Mouse (Mus musculus) limb, embryonic 14.5 days (tissue): ENCODE results near the gene Prkca. TPM values are rescaled to one million over a fixed set of nuclear protein-coding genes. Genes with fewer than 3 reads are reported as not detected.

Experiments used
- ATAC-seq: fragments of 200-750 bp; cut with Nextera tagmentation; 2 replicates; pipeline ENCODE4 v1.8.0; 2017; ENCODE audit warnings: low read depth, moderate number of reproducible peaks, moderate TSS enrichment; ENCODE audit not compliant: low FRiP score
- DNase-seq: peaks from one replicate; pipeline ENCODE4 v3.0.0-alpha.2; 2015; ENCODE audit warnings: low spot score
- H3K27ac ChIP-seq: fragments of 300-500 bp; sonication (generic); replicated peaks from 2 replicates; pipeline ENCODE4 v1.5.1; 2014; ENCODE audit warnings: low read depth, mild to moderate bottlenecking, low read length, moderate library complexity, mixed read lengths
- H3K27me3 ChIP-seq: fragments of 300-500 bp; sonication (generic); 2 replicates; pipeline ENCODE4 v1.6.1; 2014; ENCODE audit warnings: low read length, mixed read lengths; ENCODE audit not compliant: control insufficient read depth, insufficient read depth
- H3K36me3 ChIP-seq: fragments of 300-500 bp; sonication (generic); 2 replicates; pipeline ENCODE4 v1.6.1; 2014; ENCODE audit warnings: mild to moderate bottlenecking, low read length, moderate library complexity, mixed read lengths; ENCODE audit not compliant: control insufficient read depth, insufficient read depth
- H3K4me1 ChIP-seq: fragments of 300-500 bp; sonication (generic); 2 replicates; pipeline ENCODE4 v1.6.1; 2014; ENCODE audit warnings: antibody characterized with exemption, low read length, mixed read lengths; ENCODE audit not compliant: control insufficient read depth, insufficient read depth
- H3K4me2 ChIP-seq: fragments of 300-500 bp; sonication (generic); replicated peaks from 2 replicates; pipeline ENCODE4 v1.6.1; 2014; ENCODE audit warnings: low read depth, mild to moderate bottlenecking, low read length, moderate library complexity; ENCODE audit not compliant: severe bottlenecking
- H3K4me3 ChIP-seq: fragments of 300-500 bp; sonication (generic); replicated peaks from 2 replicates; pipeline ENCODE4 v1.5.1; 2014; ENCODE audit warnings: low read length
- H3K9ac ChIP-seq: fragments of 300-500 bp; sonication (generic); 2 replicates; pipeline ENCODE4 v1.6.1; 2014; ENCODE audit warnings: mild to moderate bottlenecking, low read depth, low read length, moderate library complexity; ENCODE audit not compliant: severe bottlenecking
- H3K9me3 ChIP-seq: fragments of 300-500 bp; sonication (generic); 2 replicates; pipeline ENCODE4 v1.6.1; 2016; ENCODE audit warnings: low read length; ENCODE audit not compliant: control insufficient read depth
- POLR2A ChIP-seq: fragments of 200-500 bp; IDR thresholded peaks from 2 replicates; pipeline ENCODE4 v1.8.0; 2012; ENCODE audit warnings: inconsistent platforms, mild to moderate bottlenecking, moderate library complexity, borderline replicate concordance; ENCODE audit not compliant: insufficient read depth, insufficient read length; ENCODE audit errors: extremely low read depth
- WGBS: fragments of 180-500 bp; shearing (Covaris S2); extraction: QIAGEN DNeasy Blood & Tissue Kit; methylation state at CpG from one replicate; pipeline ENCODE4 v1.1.7; 2014; 5-methylcytosine and 5-hydroxymethylcytosine counted together
- polyA plus RNA-seq, 2 experiments: library from polyadenylated mRNA; depleted of rRNA in 1 of 2; stranded (reverse) in 1 of 2; unstranded in 1 of 2; fragments of >200 nt; fragmentation: Nextera tagmentation in 1 of 2; extraction: Ambion mirVana in 1 of 2; gene quantifications; 2 replicates each; pipeline versions ENCODE4 v1.2.1 to v1.2.3; 2012 to 2014

The Prkca gene
- polyA plus RNA-seq, 2 experiments, result 9.0 to 16.3 TPM

DNA sequence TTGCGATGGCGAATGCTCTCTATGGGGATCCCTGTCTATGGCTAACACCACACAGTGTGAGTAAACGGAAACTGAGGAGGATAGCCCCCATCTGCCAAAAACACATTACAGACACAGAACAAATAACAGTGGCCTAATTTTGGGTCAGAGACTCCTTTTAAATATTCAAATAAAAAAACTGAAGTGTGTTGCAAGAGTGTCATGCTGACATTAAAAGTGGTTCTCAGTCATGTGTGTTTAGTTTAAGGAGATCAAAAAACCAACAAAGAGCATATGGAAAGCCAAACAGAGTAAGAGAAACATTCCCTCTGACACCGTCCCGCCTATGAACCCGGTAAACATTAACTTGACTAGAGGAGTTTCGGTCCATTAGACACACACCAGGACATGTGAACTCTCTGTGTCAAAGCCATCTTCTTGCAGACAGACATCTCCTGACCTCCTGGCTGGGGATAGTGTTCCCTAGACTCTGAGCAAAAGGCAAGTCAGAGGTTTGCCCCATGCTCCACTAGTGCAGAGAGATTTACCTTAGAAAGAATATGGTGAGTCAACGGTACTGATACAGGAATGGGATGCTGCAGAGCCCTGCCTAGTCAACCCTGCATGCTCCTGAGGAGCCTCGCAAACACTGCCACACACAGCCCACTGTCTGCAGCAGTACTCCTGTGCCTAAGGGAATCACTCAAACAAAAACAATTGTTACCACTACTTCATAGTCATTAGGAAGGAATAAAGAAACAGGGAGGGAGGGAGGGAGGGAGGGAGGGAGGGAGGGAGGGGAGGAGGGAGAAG is 146.1 kb downstream of the Prkca start:
- Histone ChIP-seq H3K4me1 (no peaks in the 10 kb centered on the region), H3K36me3 (no peaks in the 10 kb centered on the region), H3K4me2 (no peak overlapping the region), H3K27me3 (no peaks in the 10 kb centered on the region), H3K9me3 (no peaks in the 10 kb centered on the region), H3K27ac (no peak overlapping the region), H3K9ac (no peak overlapping the region), H3K4me3 (no peak overlapping the region)
- no peak for TF ChIP-seq POLR2A
- DNase-seq, result no peak
- ATAC-seq, result no peak
- 70% methylated on average over 9 of the region's 9 CpGs for WGBS

DNA sequence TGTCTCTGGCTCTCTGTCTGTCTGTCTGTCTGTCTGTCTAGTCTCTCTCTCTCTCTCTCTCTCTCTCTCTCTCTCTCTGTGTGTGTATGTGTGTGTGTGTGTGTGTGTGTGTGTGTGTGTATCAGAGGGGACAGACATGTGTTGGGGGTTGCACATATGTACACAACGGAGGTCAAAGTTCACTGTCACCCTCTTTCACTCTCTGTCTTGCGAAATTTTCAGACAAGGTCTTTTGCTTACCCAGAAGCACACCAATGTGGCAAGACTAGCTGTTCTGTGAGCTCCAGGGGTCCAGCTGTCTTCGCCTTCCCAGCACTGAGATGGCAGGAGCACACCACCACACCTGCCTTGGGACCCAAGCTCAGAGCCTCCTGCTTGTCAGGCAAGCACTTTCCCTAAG is 146.9 kb downstream of the Prkca start:
- no peak overlapping the region for H3K27ac ChIP-seq
- no peaks in the 10 kb centered on the region for H3K36me3 ChIP-seq
- H3K4me2 ChIP-seq, result no peak overlapping the region
- H3K27me3 ChIP-seq, result no peaks in the 10 kb centered on the region
- WGBS, result 93% methylated on average over 3 of the region's 3 CpGs
- no peaks in the 10 kb centered on the region for H3K4me1 ChIP-seq
- no peak overlapping the region for H3K4me3 ChIP-seq
- ATAC-seq (no peak), DNase-seq (no peak)
- TF ChIP-seq POLR2A, result no peak
- H3K9me3 ChIP-seq, result no peaks in the 10 kb centered on the region
- H3K9ac ChIP-seq, result no peak overlapping the region

DNA sequence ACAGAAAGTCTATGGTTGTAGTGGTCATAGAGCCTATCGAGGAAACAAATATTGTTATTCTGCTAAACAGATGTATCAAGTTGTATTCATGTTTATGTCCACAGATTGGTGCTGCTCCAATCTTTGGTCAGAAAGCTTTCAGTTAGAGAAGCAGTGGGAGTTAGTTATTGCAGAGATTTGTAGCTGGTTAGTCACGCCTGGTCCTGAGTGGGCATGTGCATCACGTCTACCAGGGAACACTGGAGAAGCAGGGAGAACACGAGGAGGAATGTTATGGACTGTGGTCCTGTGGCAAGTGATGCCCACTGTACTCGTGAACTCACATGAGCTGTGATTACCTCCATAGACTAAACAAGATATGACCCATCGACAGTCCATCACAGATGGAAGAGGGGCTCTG is 153.4 kb downstream of the Prkca start:
- no peaks in the 10 kb centered on the region for H3K9me3 ChIP-seq
- no peaks in the 10 kb centered on the region for H3K4me1 ChIP-seq
- H3K4me2 ChIP-seq, result no peak overlapping the region
- 90% methylated on average over 6 of the region's 6 CpGs for WGBS
- no peak overlapping the region for H3K9ac ChIP-seq
- H3K27me3 ChIP-seq, result no peaks in the 10 kb centered on the region
- TF ChIP-seq POLR2A, result no peak
- ATAC-seq (no peak), DNase-seq (no peak)
- no peak overlapping the region for H3K27ac ChIP-seq
- H3K36me3 ChIP-seq, result no peaks in the 10 kb centered on the region
- H3K4me3 ChIP-seq, result no peak overlapping the region

DNA sequence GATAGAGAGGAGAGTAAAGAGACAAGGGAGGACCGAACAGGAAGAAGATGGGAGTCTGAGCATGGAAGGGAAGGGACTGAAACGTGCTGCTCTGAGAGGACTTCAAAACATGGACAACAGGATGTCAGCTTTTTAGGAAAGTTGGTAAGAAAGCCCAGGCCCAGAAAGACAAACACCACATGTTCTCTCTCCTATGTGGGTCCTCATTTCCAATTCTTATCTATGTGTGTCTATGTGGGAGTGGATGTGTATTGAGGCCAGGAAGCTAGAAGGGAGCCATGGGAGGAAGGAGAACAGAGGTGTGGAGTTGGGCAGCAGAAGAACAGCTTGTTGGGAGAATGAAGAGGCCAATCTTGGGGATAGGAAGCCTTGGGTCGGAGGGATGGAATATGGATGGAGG is 154.4 kb downstream of the Prkca start:
- Histone ChIP-seq H3K36me3 (no peaks in the 10 kb centered on the region), H3K4me1 (no peaks in the 10 kb centered on the region), H3K9me3 (no peaks in the 10 kb centered on the region), H3K4me2 (no peak overlapping the region), H3K27ac (no peak overlapping the region), H3K27me3 (no peaks in the 10 kb centered on the region), H3K9ac (no peak overlapping the region), H3K4me3 (no peak overlapping the region)
- ATAC-seq, result no peak
- DNase-seq, result no peak
- no peak for TF ChIP-seq POLR2A
- 91% methylated on average over 3 of the region's 3 CpGs for WGBS

DNA sequence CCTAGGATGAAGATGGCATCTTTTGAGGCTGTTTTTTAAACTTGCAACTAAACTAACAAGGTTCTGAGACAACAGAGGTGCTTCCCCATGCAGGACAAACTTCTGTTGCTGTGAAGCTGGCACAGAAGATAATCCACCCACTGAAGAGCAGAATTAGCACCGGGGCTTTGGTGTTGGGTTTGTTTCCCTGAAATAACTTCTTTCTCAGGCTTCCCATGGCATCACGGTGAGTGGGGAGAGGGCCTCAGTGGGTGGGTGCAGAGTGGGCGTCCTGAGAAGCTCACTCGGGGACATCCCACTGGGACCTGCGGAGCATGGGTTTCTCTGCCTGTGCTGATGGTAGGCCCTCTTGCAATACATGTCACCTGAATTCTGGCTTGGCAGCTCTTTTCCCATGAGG is 161.3 kb downstream of the Prkca start:
- WGBS, result 91% methylated on average over 5 of the region's 5 CpGs

More for the DNA sequence above, 161.3 kb downstream of the Prkca start:
- ATAC-seq (no peak), DNase-seq (no peak)
- Histone ChIP-seq H3K9me3 (no peaks in the 10 kb centered on the region), H3K4me3 (no peak overlapping the region), H3K27ac (no peak overlapping the region), H3K4me2 (no peak overlapping the region), H3K4me1 (no peaks in the 10 kb centered on the region), H3K9ac (no peak overlapping the region), H3K36me3 (no peaks in the 10 kb centered on the region), H3K27me3 (no peaks in the 10 kb centered on the region)
- no peak for TF ChIP-seq POLR2A
